Mouse (Mus musculus) small intestine, adult 2 months (tissue): ENCODE results near the gene Dzip1.

Experiments used
- CTCF ChIP-seq: fragments of 200-500 bp; IDR thresholded peaks from 2 replicates; pipeline ENCODE4 v1.5.1; 2012; ENCODE audit warnings: low read depth, mild to moderate bottlenecking, control low read depth, inconsistent platforms, low read length, moderate library complexity, mixed read lengths; ENCODE audit not compliant: insufficient replicate concordance, insufficient read length; ENCODE audit errors: extremely low read depth
- POLR2A ChIP-seq: fragments of 200-500 bp; IDR thresholded peaks from 2 replicates; pipeline ENCODE4 v1.6.1; 2012; ENCODE audit warnings: low read depth, mild to moderate bottlenecking, control low read depth, inconsistent platforms, low read length, moderate library complexity

- TF ChIP-seq CTCF (no peak), POLR2A (no peak)
Measured at GRCm38 (mm10) chr14:118903867-118904562, 21.2 kb downstream of the Dzip1 start.
